Mouse (Mus musculus) monocyte, adult 2 months (primary cell): ENCODE data around the gene Ccdc57.
"Not testable (repeated sequence)": the region's sequence is repeated elsewhere in the genome, so short reads cannot be mapped to it uniquely, and the experiment has no call there.

Experiments
- DNase-seq, 2 experiments: peaks; one replicate each; pipeline ENCODE4 v3.0.0; 2022; ENCODE audit warnings: low spot score in 2 of 2, low read depth in 1 of 2

The Ccdc57 gene

DNA sequence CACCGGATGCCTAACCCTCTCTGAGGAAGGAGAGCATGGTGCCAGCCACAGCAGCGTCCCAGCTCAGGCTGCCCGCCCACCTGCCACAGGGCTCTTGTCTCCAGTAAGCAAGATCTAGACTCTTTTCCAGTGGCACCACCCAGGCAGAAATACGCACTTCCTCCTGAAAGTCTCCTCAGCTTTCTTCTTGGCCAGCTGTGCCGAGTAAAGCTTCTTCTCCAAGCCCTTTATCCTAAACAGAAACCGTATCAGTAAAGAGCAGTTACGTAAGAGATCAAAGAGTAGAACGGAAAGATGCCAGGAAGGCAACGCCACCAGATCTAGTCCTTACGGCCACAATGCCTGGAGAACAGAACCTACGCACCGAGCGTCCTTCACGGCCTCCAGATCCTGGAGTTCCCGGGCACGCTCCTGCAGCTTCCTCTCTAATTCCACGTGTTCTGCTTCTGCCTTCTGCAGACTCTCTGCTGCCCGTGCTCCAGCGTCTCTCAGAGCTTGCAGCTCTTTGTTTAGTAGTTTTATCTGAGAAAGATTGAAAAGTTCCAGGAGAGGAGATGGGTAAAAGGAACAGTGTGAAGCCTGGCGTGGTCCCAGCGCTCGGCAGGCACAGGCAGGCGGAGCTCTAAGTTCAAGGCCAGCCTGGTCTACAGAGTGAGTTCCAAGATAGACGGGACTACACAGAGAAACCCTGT is 29.4 kb downstream of the Ccdc57 start:
- DNase-seq: no peak

DNA sequence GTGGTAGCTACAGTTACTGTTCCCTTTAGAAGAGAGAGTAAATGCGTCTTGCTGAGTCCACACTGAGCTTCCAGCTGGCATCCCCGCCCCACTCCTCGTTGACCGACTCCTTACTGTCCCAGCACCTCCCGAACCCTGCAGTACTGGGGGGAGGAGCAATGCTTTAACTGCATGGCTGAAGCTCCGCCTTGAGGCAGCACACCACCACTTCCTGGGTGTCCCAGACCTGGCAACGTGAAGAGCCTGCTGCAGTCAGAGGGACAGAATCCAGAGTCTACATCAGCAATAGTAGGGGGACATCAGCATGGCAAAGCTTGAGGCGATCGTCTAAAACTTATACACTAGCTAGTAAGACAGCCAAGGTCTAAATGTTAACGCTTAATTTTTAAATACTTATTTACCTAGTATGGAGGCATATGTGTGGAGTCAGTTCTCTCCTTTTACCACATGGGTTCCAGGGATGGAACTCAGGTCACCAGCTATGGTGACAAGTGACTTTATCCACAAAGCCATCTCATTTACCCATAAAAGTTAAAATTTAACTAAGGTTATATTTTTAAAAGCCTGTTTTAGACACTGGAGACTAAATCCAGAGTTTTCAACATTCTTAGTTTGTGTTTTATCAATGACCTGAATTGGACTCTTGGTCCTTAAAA is 30.1 kb downstream of the Ccdc57 start:
- DNase-seq: no peak

DNA sequence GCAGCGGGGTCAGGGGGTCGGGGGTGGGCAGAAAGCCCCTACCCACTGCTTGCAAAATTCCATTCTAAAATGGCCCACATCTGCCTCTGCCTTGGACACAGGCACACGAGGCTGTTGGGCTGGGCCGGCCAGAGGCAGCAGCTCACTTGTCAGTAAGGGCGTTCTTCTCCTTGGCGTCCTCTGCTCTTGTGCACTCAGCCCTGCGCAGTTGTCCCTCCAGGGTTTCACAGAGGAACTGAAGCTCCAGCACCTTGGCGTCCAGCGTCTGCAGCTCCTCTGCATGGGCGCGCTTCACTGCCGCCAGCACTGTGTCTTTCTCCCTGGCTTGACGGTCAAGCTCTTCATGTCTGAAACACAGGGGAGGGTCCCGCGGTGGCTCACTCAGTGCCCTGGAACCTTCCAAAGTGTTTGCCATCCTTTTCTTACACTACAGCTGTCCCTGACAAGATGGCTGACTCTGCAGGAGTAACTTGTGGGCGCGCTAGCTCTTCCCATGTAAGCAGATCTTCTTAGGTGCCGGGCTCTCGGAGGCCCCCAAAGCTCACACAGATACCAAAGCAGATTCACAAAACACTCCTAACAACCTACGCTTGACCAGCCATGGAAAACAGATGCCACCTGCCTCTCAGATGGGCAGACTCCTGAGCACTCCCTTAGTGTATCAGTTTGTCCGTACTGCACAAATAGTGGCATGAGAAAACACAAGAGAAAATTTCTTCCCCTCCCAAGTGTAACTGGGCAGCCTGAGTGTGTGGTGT is 30.8 kb downstream of the Ccdc57 start:
- no peak for DNase-seq

DNA sequence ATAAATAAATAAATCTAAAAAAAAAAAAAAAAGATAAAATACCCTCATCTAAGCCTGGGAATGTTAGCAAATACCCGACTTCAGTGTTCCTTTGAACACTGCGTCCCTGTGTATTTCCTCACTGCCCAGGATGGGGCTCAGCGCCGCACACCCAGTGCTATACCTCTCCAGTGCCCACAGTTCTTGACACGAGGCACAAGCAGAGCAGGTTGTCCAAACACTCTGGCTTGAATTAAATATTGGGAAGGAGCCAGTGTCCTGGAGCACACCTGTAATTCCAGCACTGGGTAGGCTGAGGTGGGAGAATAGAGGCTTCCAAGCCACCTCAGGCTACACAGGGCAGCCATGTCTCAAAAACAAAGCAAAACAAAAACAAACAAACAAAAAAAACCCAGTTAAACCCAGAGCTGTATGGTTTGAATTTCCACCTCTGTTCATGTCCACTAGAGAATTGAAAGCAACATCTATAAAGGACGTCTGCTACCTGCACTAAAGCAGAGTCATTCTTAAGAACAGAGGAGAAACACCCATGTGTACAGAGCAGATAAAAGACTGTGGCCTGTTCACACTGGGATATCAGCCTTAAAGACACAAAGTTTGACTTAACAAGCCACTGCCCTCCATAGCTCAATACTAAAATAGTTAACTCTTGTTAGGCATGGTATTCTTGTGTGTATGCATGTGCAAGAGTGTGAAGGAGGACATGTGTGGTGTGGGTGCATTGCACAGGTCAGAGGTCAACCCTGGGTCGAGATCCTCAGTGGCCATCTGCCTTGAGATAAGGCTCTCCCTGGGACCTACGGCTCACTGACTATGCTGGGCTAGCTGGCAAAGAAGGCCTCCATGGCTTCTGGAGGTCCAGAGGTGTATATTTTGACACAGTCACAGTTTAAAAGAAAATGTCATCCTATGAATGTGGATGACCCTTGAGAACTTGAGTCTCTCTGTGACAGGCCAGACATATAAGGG is 32.1 kb downstream of the Ccdc57 start:
- no peak for DNase-seq

DNA sequence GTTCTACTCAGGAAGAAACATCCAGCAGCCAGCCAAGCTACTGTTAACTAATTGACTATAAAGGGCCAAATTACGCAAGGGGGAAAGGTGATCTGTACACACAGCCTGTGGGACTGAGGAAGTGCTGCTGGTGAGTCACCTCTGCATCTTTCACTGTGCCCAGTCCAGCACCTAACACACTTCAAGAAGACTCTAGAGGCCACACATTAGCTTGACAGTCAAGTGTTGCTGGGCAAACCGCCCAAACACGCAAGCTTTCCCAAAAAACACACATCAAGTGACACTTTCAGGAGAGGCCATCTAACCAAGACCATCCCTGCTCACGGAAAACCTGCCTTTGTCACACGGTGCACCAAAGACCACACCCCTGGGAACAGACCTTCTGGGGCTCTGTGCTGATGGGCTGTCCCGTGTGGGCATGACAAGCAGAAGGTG is 34.5 kb downstream of the Ccdc57 start:
- no peak for DNase-seq

DNA sequence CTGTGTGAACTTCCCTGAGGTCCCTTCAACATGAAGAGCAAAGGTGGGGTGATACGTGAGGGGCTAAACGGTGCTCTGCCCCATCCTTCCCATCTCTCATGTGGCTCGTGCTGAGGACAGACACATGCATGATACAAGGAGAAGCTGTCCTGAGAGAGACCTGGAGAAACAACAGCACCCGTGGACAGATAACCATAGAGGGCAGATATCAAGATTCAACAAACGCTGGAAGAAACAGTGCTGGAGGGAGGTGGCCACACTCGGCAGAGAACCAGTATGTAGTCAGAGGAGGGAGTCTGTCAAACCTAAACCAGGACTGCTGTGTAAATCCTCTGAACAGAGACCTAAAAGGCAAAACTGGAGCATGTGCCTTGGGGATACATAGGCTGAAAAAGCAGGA is 37.2 kb downstream of the Ccdc57 start:
- DNase-seq: no peak

DNA sequence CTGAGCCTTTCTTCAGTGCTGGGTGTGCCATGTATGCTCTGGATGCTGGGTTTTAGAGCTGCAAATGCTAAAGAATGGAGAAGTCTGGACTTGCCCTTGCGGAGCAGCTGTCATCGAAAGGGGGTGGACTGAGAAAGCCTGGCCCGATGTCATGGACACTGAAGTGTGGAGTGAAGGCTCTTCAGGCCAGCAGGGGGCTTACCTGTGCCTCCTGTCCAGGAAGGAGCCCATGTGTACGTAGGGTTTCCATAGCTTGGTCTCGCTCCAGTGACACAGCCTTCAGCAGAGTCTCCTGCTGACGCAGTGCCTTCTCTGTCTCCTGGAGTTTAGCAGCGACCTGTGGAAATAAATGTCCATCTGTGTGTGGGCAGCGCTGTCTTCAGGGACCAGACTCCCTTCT is 38.3 kb downstream of the Ccdc57 start:
- no peak for DNase-seq

DNA sequence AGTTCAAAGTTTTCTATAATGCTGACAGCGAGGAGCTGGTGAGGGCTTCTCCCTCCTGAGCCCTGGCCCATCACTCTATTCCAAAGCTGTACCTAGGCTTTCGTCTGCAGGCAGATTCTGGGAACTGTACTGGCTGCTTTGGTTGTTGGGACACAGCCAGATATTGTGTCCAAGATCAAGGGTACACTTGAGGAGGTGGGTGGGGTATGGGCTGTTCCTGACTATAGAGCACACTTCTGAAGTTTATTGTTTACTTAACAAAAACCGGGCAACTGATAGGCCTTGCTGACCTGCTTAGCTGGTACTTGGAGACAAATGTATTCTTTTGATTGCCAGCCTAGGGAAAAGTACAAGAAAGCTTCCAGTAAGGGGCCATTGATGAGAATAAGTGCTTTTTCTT is 43.5 kb downstream of the Ccdc57 start:
- no peak for DNase-seq

DNA sequence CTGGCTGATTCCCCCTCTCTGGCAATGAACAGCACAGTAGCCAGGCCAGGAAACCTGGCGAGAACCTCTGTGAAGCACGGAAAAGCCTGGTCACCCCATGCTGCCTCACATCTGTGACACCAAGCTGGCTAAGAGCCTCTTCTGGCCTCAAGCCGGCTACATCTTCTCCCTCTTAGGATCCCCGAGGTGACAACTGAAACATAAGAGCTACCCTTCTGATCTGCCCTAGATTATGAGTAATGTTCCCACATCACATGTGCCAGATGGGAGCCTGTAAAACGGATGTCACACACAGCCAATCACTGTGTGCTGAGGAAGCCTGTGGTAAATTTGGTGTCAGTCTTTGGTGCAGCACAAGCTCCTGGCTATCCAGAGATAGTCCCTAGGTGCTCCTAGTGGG is 44.0 kb downstream of the Ccdc57 start:
- no peak for DNase-seq

DNA sequence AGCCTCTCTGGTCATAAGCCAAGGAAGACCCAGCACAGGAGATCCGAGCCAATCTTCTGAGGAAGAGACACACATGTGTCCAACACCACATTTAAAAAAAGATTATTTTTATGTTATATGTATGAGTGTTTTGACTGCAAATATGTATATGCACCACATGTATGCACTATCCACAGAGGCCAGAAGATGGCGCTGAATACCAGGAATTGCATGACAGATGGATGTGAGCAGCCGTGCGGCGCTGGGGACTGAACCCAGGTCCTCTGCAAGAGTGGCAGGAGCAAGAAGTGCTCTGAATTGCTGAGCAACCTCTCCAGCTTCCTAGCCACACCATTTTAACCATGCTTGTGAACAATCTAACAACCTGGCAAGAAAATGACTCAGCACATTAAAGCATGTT is 45.2 kb downstream of the Ccdc57 start:
- no peak for DNase-seq

DNA sequence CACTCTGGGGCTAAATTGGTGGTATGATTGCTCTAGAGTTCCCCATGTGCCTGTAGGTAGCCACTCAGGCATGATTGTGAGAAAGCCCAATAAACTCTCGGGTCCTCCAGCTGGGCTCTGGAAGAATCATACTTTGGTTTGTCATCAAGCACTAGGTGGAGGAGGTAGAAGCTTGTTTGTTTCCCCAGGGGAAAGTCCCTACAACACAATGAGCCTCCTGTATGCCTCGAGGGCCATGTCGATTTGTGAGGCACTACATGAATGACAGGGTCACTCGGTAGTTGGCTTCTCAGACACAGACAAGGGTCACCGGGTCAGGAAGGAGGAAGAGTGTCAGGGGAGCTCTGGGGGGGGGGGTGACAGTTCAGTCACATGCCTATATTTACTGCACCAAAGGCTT is 46.2 kb downstream of the Ccdc57 start:
- DNase-seq: no peak

DNA sequence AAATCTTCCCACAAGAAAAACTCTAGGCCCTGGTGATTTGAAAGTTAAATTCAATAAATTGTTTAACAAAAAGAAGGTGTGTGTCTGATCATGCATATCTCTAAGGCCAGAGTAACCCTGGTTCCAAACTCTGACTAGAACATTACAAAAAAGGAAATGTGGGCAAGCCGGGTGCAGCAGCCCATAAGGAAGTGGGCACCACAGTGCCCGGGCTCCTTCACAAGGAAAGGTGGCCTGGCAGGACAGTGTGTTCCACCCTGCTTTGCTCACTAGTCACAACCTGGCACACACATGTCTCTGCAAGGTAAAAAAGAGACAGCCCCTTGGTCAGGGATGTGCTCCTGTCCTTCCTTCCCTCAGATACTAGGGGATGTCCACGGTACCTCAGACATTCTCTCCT is 49.1 kb downstream of the Ccdc57 start:
- no peak for DNase-seq

DNA sequence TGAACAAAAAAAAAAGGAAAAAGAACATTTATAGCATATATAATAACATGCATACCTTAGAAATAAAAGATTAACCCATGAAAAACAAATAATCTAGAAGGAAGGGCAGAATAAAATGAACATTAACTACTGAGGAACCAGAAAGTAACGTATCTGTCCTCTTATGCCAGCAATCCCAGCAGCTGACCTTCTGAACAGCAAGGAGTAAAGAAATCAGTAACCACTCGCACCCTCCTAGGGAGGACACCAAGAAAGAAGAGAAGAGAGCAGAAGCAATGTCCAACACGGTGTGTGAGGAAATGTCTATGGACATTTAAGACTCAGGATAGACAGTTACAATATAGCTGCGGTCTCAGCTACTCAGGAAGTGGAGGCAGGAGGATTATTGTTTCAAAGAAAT is 49.7 kb downstream of the Ccdc57 start:
- no peak for DNase-seq

DNA sequence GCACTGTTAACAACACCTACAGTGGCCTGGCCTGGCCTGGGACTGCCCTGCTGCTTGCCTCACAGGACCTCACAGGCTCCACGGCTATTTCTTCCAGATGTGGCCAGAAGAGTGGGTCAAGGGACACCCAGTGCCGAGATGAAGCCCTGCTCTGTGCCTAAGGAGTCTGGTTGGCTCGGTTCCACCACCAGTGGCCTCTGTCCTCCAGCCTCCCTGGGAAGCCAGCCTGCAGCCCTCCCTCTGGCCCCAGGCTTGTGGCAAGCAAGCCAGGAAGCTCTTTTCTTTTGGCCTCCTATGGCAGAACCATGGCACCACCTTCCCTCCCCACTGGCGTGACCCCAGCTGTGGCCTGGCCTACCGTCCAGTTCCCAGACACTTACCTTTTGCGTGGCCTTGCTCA is 59.5 kb downstream of the Ccdc57 start:
- no peak for DNase-seq

DNA sequence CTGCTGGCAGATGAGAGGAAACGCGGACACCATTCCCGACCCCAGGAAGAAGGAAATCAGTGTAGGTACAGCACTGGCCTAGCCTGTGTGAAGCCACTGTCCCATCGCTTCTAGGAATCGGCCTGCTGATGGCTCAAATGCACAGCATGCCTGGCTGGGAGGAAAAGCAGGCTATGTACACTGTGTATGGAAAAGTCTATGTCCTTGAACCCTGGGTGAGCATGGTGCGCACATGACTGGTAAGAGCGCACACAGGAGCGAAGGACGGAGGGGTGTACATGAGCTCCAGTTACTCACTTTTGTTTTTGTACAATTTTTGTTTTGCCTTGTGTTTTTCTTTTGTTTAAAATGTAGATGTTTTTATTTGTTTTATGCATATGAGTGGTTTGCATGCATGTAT is 61.2 kb downstream of the Ccdc57 start:
- no peak for DNase-seq

DNA sequence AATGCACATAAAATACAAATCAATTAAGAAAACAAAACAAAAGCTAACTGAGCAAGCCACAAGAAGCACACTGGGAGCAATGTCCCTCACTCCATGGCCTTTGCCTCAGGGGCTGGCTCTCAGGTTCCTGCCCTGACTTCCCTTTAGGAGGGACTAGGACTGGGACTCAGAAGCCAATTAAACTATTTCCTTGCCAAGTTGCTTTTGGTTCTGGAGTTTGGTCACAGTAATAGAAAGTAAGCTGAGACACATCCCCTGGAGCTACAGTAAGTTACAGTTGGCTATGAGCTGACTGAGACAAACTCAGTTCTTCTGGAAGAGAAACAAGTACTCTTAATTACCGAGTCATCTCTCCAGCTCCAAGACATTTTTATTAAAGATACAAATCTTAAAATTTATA is 66.9 kb downstream of the Ccdc57 start:
- DNase-seq: no peak

DNA sequence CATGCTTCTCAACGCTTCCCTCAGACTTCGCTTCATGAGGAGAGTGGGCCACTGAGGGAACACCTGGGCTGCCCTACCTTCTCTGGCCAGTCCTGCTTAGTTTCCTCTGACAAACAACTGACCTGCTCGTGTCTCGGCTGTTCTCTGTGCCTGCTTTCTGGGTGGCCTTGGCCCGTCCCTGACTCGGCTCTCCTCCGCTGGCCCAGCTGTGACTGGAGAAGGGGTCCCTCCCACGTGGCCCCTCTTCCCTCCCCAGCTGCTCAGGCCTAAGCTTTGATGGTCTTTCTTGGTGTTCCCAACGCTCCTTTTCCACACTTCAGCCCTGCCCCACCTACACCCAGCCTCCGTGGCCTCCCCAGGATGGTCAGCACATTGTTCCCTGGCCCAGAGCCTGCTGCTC is 69.9 kb downstream of the Ccdc57 start:
- DNase-seq: no peak

DNA sequence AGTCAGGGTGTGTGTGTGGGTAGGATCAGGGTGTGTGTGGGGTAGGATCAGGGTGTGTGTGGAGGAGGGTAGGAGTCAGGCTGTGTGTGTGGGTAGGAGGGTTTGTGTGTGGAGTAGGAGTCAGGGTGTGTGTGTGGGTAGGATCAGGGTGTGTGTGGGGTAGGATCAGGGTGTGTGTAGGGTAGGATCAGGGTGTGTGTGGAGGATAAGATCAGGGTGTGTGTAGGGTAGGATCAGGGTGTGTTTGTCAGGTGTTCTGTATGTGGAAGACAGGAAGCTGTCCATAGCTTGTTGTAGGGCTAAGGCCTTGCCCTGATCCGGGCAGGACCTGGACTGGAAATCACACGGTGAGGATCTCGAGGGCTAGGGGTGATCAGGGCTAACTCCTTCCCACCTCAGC is 76.7 kb downstream of the Ccdc57 start:
- DNase-seq: not testable (repeated sequence)

DNA sequence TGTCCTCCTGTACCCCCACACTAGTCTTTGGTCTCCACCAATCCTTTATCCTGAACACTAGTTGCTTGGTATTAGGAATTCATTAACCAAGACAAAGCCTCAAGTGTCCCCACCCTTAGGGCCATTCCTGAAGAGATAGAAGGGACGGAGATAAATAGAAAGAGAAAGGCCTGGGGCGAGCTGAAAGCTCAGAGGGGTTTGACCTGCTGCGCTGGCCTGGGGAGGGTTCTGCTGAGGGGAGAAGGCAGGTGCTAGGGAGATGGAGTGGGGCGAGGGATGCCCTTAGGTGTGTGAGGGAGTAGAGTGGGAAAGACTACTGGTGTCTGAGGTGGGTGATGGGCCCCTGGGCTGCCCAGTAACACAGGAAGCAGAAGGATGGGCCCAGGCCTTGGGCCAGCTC is 78.9 kb downstream of the Ccdc57 start:
- DNase-seq: no peak

DNA sequence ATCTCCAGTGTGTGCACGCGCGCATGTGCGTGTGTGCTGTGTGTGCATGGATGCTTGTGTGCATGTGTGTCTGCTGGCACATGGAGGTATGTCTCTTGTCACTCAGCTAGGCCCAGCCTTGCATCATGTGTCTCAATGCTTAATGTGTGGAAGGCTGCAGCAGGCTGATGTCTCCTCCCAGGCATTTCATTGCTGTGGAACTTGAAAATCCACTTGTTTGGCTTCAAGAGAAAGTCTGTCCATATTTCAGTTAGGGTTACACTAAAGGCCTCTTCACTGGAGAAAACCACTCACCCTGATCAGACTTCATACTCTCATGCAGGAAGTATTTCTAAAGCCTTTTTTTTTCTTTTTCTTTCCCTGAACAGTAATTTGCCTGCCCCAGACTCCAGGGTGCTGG is 79.5 kb downstream of the Ccdc57 start:
- DNase-seq: no peak
